Mouse (Mus musculus) liver, adult 2 months (tissue): ENCODE data around the gene Zw10. TPM values are rescaled to one million over a fixed set of nuclear protein-coding genes. Genes with fewer than 3 reads are reported as not detected.

ENCODE experiments used
- DNase-seq: peaks from one replicate; pipeline ENCODE4 v3.0.0-alpha.2; 2011; ENCODE audit warnings: low read depth, low spot score; ENCODE audit errors: extremely low read depth
- H3K27ac ChIP-seq: fragments of 200-500 bp; replicated peaks from 2 replicates; pipeline ENCODE4 v1.5.1; 2012; ENCODE audit warnings: low read depth, mild to moderate bottlenecking, control low read depth, inconsistent platforms, low read length; ENCODE audit not compliant: insufficient read depth
- H3K27me3 ChIP-seq: fragments of 200-500 bp; 2 replicates; pipeline ENCODE4 v1.6.1; 2012; ENCODE audit warnings: mild to moderate bottlenecking, moderate library complexity, low read length, inconsistent platforms; ENCODE audit not compliant: control insufficient read depth, insufficient read depth
- H3K36me3 ChIP-seq: fragments of 200-500 bp; 2 replicates; pipeline ENCODE4 v1.6.1; 2012; ENCODE audit warnings: low read length, inconsistent platforms; ENCODE audit not compliant: control insufficient read depth, insufficient read depth
- H3K4me1 ChIP-seq: fragments of 200-500 bp; 2 replicates; pipeline ENCODE4 v1.6.1; 2011; ENCODE audit warnings: low read length; ENCODE audit not compliant: control insufficient read depth, insufficient read depth
- H3K4me3 ChIP-seq: fragments of 200-500 bp; 2 replicates; pipeline ENCODE4 v1.5.1; 2011; ENCODE audit warnings: low read depth, mild to moderate bottlenecking, control low read depth, low read length, moderate library complexity; ENCODE audit not compliant: insufficient read depth
- H3K79me2 ChIP-seq: fragments of 200-500 bp; 2 replicates; pipeline ENCODE4 v1.6.1; 2012; ENCODE audit warnings: inconsistent platforms, mild to moderate bottlenecking, low read length, moderate library complexity; ENCODE audit not compliant: control insufficient read depth, insufficient read depth
- H3K9ac ChIP-seq: fragments of 200-500 bp; 2 replicates; pipeline ENCODE4 v1.6.1; 2012; ENCODE audit warnings: low read depth, mild to moderate bottlenecking, control low read depth, inconsistent platforms, low read length
- CTCF ChIP-seq: fragments of 200-500 bp; IDR thresholded peaks from 2 replicates; pipeline ENCODE4 v1.5.1; 2011; ENCODE audit warnings: low read depth, low read length, control low read depth
- POLR2A ChIP-seq: fragments of 200-500 bp; IDR thresholded peaks from 2 replicates; pipeline ENCODE4 v1.6.1; 2011; ENCODE audit warnings: low read length, control low read depth; ENCODE audit not compliant: insufficient read depth; ENCODE audit errors: extremely low read depth
- WGBS: fragments of 180-500 bp; shearing (Covaris S2); methylation state at CpG from one replicate; pipeline ENCODE4 v1.1.7; 2018; 5-methylcytosine and 5-hydroxymethylcytosine counted together
- polyA plus RNA-seq: library from polyadenylated mRNA; depleted of rRNA; stranded (reverse); fragments of >200 nt; gene quantifications from 2 replicates; pipeline ENCODE4 v1.2.3, GENCODE M21; 2012
- total RNA-seq: library from RNA; depleted of rRNA; stranded (reverse); fragments of >200 nt; gene quantifications from 2 replicates; pipeline ENCODE4 v1.2.3, GENCODE M21; 2014

Zw10 gene
- total and polyA plus RNA-seq, 2 experiments = 6.1 to 9.9 TPM

DNA sequence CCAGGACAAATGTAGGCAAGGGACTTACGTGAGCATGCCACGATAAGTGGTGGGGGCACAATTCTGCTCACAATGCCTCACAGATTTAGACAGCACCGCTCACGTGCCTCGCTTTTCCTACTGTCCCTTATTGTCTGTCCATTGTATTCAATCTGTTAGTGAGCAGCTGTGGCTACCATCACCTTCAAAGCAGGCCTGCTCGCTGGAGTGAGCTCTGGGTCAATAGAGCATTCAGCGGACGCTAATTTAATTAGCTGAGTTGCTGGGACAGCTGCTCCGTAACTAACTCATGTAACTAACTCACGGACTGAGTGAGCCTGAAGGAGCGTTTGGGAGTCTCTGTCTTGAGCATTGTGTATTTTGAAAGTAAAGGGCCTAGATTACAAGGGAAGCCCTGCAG, 31.9 kb downstream of the Zw10 start:
- WGBS = 75% methylated on average over 11 of the region's 11 CpGs

DNA sequence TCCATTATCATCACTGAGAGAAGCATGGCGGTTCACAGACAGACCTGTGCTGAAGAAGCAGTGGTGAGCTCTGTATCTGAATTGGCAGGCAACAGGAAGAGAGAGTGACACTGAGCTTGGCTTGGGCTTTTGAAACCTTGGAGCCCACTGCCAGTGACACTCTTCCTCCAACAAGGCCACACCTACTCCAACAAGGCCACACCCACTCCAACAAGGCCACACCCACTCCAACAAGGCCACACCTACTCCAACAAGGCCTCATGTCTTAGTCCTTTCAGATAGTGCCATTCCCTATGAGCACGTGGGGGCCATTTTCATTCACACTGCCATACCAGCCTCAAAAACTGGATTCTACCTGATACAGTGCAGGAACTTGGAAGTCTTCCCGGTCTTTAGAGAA, 43.5 kb downstream of the Zw10 start:
- no peaks in the 10 kb centered on the region for H3K79me2 ChIP-seq
- no peak overlapping the region for H3K27ac ChIP-seq
- no peaks in the 10 kb centered on the region for H3K27me3 ChIP-seq
- no peak for TF ChIP-seq CTCF
- TF ChIP-seq POLR2A = no peak
- no peak overlapping the region for H3K9ac ChIP-seq
- no peak for DNase-seq
- H3K4me1 ChIP-seq = no peaks in the 10 kb centered on the region
- H3K36me3 ChIP-seq = no peaks in the 10 kb centered on the region
- H3K4me3 ChIP-seq = no peak overlapping the region
- WGBS = 91% methylated on average over 3 of the region's 3 CpGs

More for the DNA sequence above, 31.9 kb downstream of the Zw10 start:
- Histone ChIP-seq H3K27ac (no peak overlapping the region), H3K36me3 (no peaks in the 10 kb centered on the region), H3K4me1 (no peaks in the 10 kb centered on the region), H3K4me3 (no peak overlapping the region), H3K79me2 (no peaks in the 10 kb centered on the region), H3K9ac (no peak overlapping the region), H3K27me3 (no peaks in the 10 kb centered on the region)
- TF ChIP-seq CTCF (no peak), POLR2A (no peak)
- DNase-seq = no peak

DNA sequence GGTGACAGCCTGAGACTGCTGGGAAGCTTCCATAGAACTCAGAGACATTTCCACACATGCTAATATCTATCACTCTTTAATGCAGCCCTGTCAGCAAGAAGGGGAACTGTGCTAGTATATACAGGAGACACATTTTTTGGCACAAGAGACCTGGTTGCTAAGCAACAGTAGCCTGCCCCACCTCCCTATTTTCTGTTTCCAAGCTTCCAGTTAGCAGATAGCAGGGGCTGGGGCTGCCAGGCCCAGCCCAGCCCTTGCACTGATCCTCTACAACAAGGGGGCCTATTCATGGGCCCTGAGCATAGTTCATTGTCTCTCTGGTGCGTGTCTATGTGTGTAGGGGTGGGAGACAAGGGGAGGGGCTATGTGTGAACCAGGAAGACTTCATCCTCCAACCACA, 46.9 kb downstream of the Zw10 start:
- H3K4me3 ChIP-seq = no peak overlapping the region
- no peaks in the 10 kb centered on the region for H3K36me3 ChIP-seq
- H3K79me2 ChIP-seq = no peaks in the 10 kb centered on the region
- no peaks in the 10 kb centered on the region for H3K27me3 ChIP-seq
- H3K9ac ChIP-seq = no peak overlapping the region
- 78% methylated on average over 1 of the region's 1 CpGs for WGBS
- DNase-seq = no peak
- no peaks in the 10 kb centered on the region for H3K4me1 ChIP-seq
- no peak overlapping the region for H3K27ac ChIP-seq
- TF ChIP-seq POLR2A (no peak), CTCF (no peak)

DNA sequence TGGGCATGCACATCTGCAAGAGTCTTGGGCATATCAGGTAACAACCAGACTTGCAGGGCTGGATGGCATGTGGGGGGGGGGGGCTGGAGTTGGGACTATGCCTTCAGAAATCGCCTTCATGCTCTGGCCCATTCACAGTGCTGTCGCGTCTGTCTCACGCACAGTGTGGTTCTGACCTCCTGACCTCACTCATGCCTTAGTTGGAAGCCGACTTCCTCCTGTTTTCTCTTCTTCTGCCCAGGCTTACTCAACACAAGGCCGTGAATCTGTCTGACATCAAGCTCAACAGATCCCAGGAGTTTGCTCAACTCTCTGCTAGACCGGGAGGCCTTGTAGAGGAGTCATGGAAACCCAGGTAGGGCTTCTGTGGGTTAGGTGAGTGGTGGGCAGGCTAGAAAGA, 53.7 kb downstream of the Zw10 start:
- WGBS = 54% methylated on average over 7 of the region's 7 CpGs
- DNase-seq = no peak
- no peaks in the 10 kb centered on the region for H3K79me2 ChIP-seq
- no peak overlapping the region for H3K27ac ChIP-seq
- H3K27me3 ChIP-seq = no peaks in the 10 kb centered on the region
- no peaks in the 10 kb centered on the region for H3K36me3 ChIP-seq
- no peak overlapping the region for H3K9ac ChIP-seq
- no peaks in the 10 kb centered on the region for H3K4me1 ChIP-seq
- no peak for TF ChIP-seq POLR2A
- H3K4me3 ChIP-seq = no peak overlapping the region

DNA sequence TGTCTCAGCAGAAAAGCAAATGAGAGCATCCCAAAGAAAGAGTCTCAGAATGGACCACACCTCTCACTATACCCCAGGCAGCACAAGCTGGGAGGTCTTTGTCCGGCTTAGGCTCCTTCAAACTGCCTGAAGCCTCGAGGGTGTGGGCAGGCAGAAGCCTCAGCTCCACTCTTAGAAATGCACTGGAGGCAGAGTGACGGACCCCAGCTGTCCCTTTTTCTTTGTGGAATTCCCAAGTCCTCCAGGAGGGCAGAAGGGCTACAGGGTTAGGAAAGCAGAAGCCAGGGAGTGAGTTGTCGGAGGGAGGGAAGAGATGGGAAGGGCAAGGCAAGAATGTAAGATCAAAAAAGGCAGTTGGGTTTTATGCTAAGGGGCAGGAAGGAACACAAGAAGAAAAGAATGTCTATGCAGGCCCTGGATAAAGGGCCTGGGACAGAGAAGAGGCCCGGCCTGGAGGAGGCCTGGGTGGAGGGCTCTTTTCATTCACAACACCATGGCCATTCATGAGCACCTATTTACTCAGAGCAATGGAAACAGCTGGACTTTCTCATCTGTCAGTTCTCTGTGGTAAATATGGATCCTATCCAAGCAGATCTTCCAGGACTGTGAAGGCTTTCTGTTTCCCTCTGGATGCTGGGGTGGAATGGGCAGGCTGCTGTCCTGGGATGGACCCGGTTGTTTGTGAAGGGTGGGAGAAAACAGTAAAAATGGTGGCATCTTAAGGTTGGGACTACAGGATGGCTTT, 55.2 kb downstream of the Zw10 start:
- Histone ChIP-seq H3K36me3 (no peaks in the 10 kb centered on the region), H3K27me3 (no peaks in the 10 kb centered on the region), H3K4me3 (no peak overlapping the region), H3K79me2 (no peaks in the 10 kb centered on the region), H3K9ac (no peak overlapping the region), H3K27ac (no peak overlapping the region), H3K4me1 (no peaks in the 10 kb centered on the region)
- 77% methylated on average over 6 of the region's 6 CpGs for WGBS
- DNase-seq = no peak
- no peak for TF ChIP-seq CTCF
- TF ChIP-seq POLR2A = no peak

DNA sequence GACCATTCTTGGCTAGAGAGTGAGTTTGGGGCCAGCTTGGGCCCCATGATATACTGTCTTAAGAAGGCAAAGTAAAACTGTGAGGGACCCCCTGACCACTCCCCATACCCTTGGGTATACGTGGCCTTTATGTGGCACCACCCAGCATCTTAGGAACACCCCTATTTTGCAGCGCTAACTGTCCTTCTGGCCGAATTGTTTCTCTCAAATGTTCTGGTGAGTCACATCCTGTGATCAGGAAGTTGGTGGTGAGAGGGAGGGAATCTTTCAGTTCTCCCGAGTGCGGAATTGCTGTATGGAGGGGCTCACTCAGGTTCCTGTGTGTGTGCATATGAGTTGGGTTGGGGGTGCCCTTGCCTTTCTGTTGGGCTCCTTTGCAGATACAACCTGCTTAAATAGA, 55.9 kb downstream of the Zw10 start:
- Histone ChIP-seq H3K27ac (no peak overlapping the region), H3K4me3 (no peak overlapping the region), H3K36me3 (no peaks in the 10 kb centered on the region), H3K9ac (no peak overlapping the region), H3K27me3 (no peaks in the 10 kb centered on the region), H3K79me2 (no peaks in the 10 kb centered on the region), H3K4me1 (no peaks in the 10 kb centered on the region)
- 79% methylated on average over 5 of the region's 5 CpGs for WGBS
- DNase-seq = no peak
- no peak for TF ChIP-seq CTCF
- no peak for TF ChIP-seq POLR2A
